Mouse (Mus musculus) ES-E14 (cell line): ENCODE results near the gene Tfap2b.

Experiments
- CHD2 ChIP-seq: IDR thresholded peaks from 2 replicates; pipeline ENCODE4 v1.6.1; 2014; ENCODE audit warnings: mild to moderate bottlenecking, low read depth, low read length, inconsistent platforms
- HCFC1 ChIP-seq: IDR thresholded peaks from 2 replicates; pipeline ENCODE4 v1.6.1; 2012; ENCODE audit warnings: low read length, inconsistent platforms, borderline replicate concordance; ENCODE audit not compliant: insufficient read depth
- MAFK ChIP-seq: IDR thresholded peaks from 2 replicates; pipeline ENCODE4 v1.6.1; 2014; ENCODE audit warnings: mild to moderate bottlenecking, low read depth, low read length, inconsistent platforms; ENCODE audit not compliant: insufficient read depth
- ZNF384 ChIP-seq: IDR thresholded peaks from 2 replicates; pipeline ENCODE4 v1.6.1; 2012; ENCODE audit warnings: low read depth, low read length, inconsistent platforms

GRCm38 (mm10) chr1:19236591-19236990 lies 27.9 kb downstream of the Tfap2b start:
- TF ChIP-seq HCFC1 (no peak), MAFK (no peak), CHD2 (no peak), ZNF384 (no peak)
